Mouse (Mus musculus): ENCODE results near the gene Smim8.

- TF ChIP-seq GATA1 (IDR thresholded peaks at IDR 0.05; ENCODE audit: borderline replicate concordance, low read length) (no peak), FLI1 (IDR thresholded peaks at IDR 0.05; ENCODE audit: low read length) (no peak)
These were observed 22.1 kb downstream of the Smim8 start, which contains the start of gene Gm136 for GRCm38 (mm10) chr4:34756163-34756562.

All from megakaryocyte, embryonic 14.5 days (primary cell).